Comparison of ENCODE assay signal across 9 mouse cellular contexts in the genomic region with DNA sequence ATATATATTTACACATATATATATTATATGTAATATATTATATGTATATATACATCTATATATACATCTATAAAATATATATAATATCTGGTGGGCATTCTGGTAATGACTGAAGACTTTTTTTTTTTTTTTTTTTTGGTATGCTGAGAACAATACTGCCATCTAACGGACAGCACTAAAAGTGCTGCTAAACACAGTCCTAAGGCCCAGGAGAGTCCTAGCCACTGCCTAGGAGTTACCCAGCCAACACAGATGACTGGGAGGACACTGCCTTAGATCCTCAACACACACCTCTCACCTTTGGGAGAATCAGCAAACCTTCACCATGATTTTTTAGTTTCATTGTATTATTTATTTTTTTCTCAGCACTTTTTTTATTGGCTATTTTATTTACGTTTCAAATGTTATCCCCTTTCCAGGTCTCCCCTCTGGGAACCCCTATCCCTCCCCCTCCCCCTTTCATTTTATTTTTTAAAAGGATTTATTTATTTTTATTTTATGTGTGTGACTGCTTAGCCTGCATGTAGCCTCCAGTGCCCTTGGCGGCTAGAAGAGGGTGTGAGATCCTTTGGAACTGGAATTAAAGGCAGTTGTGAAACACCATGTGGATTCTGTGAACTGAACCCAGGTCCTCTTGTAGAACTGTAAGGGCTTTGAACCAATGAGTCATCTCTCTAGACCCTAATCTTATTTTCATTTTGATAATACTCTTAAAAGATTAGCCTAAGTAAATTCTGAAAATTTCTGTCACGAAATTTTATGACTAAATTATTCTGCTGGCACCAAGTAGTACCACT. TPM values are rescaled to one million over a fixed set of nuclear protein-coding genes. Genes with fewer than 3 reads are reported as not detected.
DNase-seq lines count a peak whose midpoint lies in the region; ATAC-seq and TF ChIP-seq lines count a peak whose summit lies in the region.
"Had no signal": no experiment of that assay in that cellular context is flagged by ENCODE, and none has a peak within 500 bp of the region (broad histone marks: within the 10 kb centered on the region; RNA-seq: fewer than 3 reads in every experiment).

No protein-coding gene starts in this region.

- no peak for TF ChIP-seq POLR2A in bone marrow, adult 2 months (IDR thresholded peaks at IDR 0.05; ENCODE audit: borderline replicate concordance, control insufficient read depth, low read depth, low read length)

- H3K27me3 ChIP-seq in forebrain, embryonic 14.5 days (replicated peaks; ENCODE audit: control insufficient read depth, insufficient read depth, low read length), result no peaks in the 10 kb centered on the region
- no peaks in the 10 kb centered on the region for H3K27me3 ChIP-seq in forebrain, embryonic 10.5 days (ENCODE audit: poor library complexity, severe bottlenecking)
- H3K27me3 ChIP-seq in heart, embryonic 11.5 days (ENCODE audit: control insufficient read depth, insufficient read depth, low read length), result no peaks in the 10 kb centered on the region
- H3K27me3 ChIP-seq: limb, embryonic 13.5 days had no signal

- peak; percentile 70 for DNase-seq in forebrain, embryonic 14.5 days (ENCODE audit: low spot score)
- no peak for DNase-seq in forebrain, embryonic 10.5 days (ENCODE audit: extremely low spot score, low spot score)
- DNase-seq in 416B (ENCODE audit: low read depth), result peak; percentile 43
- DNase-seq in kidney, postnatal 25 days, result peak; percentile 27 to 41
- DNase-seq in retina, postnatal 1 day, result peak; percentile 53
- DNase-seq in ovary, postnatal 14 days (ENCODE audit: low spot score), result no peak

- no peak overlapping the region for H3K4me3 ChIP-seq in forebrain, embryonic 14.5 days (ENCODE audit: low read depth, low read length)
- no peak overlapping the region for H3K4me3 ChIP-seq in forebrain, embryonic 10.5 days
- H3K4me3 ChIP-seq in bone marrow, adult 2 months (replicated peaks; ENCODE audit: control insufficient read depth, low read depth, low read length), result no peak overlapping the region
- no peak overlapping the region for H3K4me3 ChIP-seq in heart, embryonic 11.5 days (ENCODE audit: low read depth, low read length)
- H3K4me3 ChIP-seq: limb, embryonic 13.5 days had no signal

- no peak overlapping the region for H3K9ac ChIP-seq in forebrain, embryonic 14.5 days (ENCODE audit: low read length)
- H3K9ac ChIP-seq in heart, embryonic 11.5 days (ENCODE audit: low read depth, low read length), result no peak overlapping the region
- H3K9ac ChIP-seq: limb, embryonic 13.5 days had no signal

- 0 out of 2 replicates have a peak, but pooled peaks have one; percentile 20 for TF ChIP-seq CTCF in bone marrow, adult 2 months (IDR thresholded peaks at IDR 0.05; ENCODE audit: control insufficient read depth, insufficient read depth, low read length)

- WGBS in forebrain, embryonic 14.5 days, result 67% methylated on average over 4 of the region's 4 CpGs
- WGBS in forebrain, embryonic 10.5 days, result 67% methylated on average over 4 of the region's 4 CpGs
- 56% methylated on average over 4 of the region's 4 CpGs for WGBS in bone marrow, adult 2 months
- WGBS in heart, embryonic 11.5 days (ENCODE audit: insufficient replicate concordance), result 63% methylated on average over 4 of the region's 4 CpGs

- no peak overlapping the region for H3K27ac ChIP-seq in forebrain, embryonic 14.5 days (ENCODE audit: low read depth, low read length)
- H3K27ac ChIP-seq in forebrain, embryonic 10.5 days, result no peak overlapping the region
- no peak overlapping the region for H3K27ac ChIP-seq in bone marrow, adult 2 months (ENCODE audit: control insufficient read depth, insufficient read depth, low read depth, low read length, poor library complexity)
- H3K27ac ChIP-seq in heart, embryonic 11.5 days (ENCODE audit: low read depth, low read length), result no peak overlapping the region
- H3K27ac ChIP-seq: limb, embryonic 13.5 days had no signal

- H3K36me3 ChIP-seq in forebrain, embryonic 14.5 days (ENCODE audit: control insufficient read depth, insufficient read depth, low read length), result peaks cover 19% of the 10 kb centered on the region
- peaks cover 52% of the 10 kb centered on the region for H3K36me3 ChIP-seq in forebrain, embryonic 10.5 days (replicated peaks)
- peaks cover 8% of the 10 kb centered on the region for H3K36me3 ChIP-seq in heart, embryonic 11.5 days (ENCODE audit: control insufficient read depth, insufficient read depth, low read length)

- no peak overlapping the region for H3K4me2 ChIP-seq in forebrain, embryonic 14.5 days (ENCODE audit: low read length)
- no peak overlapping the region for H3K4me2 ChIP-seq in heart, embryonic 11.5 days
- H3K4me2 ChIP-seq: limb, embryonic 13.5 days had no signal

- no peaks in the 10 kb centered on the region for H3K4me1 ChIP-seq in forebrain, embryonic 14.5 days (ENCODE audit: control insufficient read depth, insufficient read depth, low read length)
- H3K4me1 ChIP-seq in forebrain, embryonic 10.5 days, result no peaks in the 10 kb centered on the region
- peaks cover 2% of the 10 kb centered on the region for H3K4me1 ChIP-seq in bone marrow, adult 2 months (ENCODE audit: control insufficient read depth, insufficient read depth, low read length)
- no peaks in the 10 kb centered on the region for H3K4me1 ChIP-seq in heart, embryonic 11.5 days (ENCODE audit: control insufficient read depth, insufficient read depth, low read length)
- H3K4me1 ChIP-seq: limb, embryonic 13.5 days had no signal

- ATAC-seq in forebrain, embryonic 14.5 days, result peak; percentile 80
- ATAC-seq in heart, embryonic 11.5 days (replicated peaks; ENCODE audit: insufficient number of reproducible peaks, low FRiP score, low TSS enrichment), result no peak

- H3K9me3 ChIP-seq in forebrain, embryonic 14.5 days (replicated peaks; ENCODE audit: control insufficient read depth, low read length), result no peaks in the 10 kb centered on the region
- no peaks in the 10 kb centered on the region for H3K9me3 ChIP-seq in forebrain, embryonic 10.5 days
- H3K9me3 ChIP-seq in heart, embryonic 11.5 days (replicated peaks; ENCODE audit: control insufficient read depth, low read length), result no peaks in the 10 kb centered on the region
- H3K9me3 ChIP-seq: limb, embryonic 13.5 days had no signal

RNA-seq across cellular contexts. Expression of gene F3, which starts 38.9 kb away (rescaled TPM):
- 8.8 and 11.0 TPM in 2 replicates for polyA plus RNA-seq in forebrain, embryonic 14.5 days (2014; fragmentation: Nextera tagmentation; extraction: Ambion mirVana)
- 8.2 and 9.8 TPM in 2 replicates for polyA plus RNA-seq in forebrain, embryonic 10.5 days (2016; fragmentation: Nextera tagmentation; extraction: Ambion mirVana)
- polyA plus RNA-seq in bone marrow, adult 2 months (2011; ENCODE audit: insufficient read depth, insufficient read length, low replicate concordance, missing spikeins), result 3.6 TPM in 1 of 2 replicates, not detected in the other
- 7.8 and 9.7 TPM in 2 replicates for polyA plus RNA-seq in heart, embryonic 11.5 days (2014; fragmentation: Nextera tagmentation; extraction: Ambion mirVana)

RNA-seq across cellular contexts. Expression of gene Abcd3, which starts 52.8 kb away (rescaled TPM):
- polyA plus RNA-seq in forebrain, embryonic 14.5 days (2014; fragmentation: Nextera tagmentation; extraction: Ambion mirVana), result 63.8 and 73.1 TPM in 2 replicates
- polyA plus RNA-seq in forebrain, embryonic 10.5 days (2016; fragmentation: Nextera tagmentation; extraction: Ambion mirVana), result 45.6 and 46.6 TPM in 2 replicates
- 4.0 and 6.3 TPM in 2 replicates for polyA plus RNA-seq in bone marrow, adult 2 months (2011; ENCODE audit: insufficient read depth, insufficient read length, low replicate concordance, missing spikeins)
- 42.2 and 49.1 TPM in 2 replicates for polyA plus RNA-seq in heart, embryonic 11.5 days (2014; fragmentation: Nextera tagmentation; extraction: Ambion mirVana)

Comparison
In these comparisons a context has a peak if more than half of its experiments do, and no peak if none do; other contexts are left out.
1. DNase-seq: peak in forebrain, embryonic 14.5 days (single experiment), 416B (single experiment), kidney, postnatal 25 days (2 of 2) and retina, postnatal 1 day (single experiment); none in forebrain, embryonic 10.5 days (single experiment) and ovary, postnatal 14 days (single experiment).